ENCODE assay signal across 16 mouse cellular contexts in genomic region chr2:150842049-150842461, GRCm38 (mm10). TPM values are rescaled to one million over a fixed set of nuclear protein-coding genes. Genes with fewer than 3 reads are reported as not detected.
DNase-seq lines count a peak whose midpoint lies in the region; ATAC-seq and TF ChIP-seq lines count a peak whose summit lies in the region.
"Had no signal": no experiment of that assay in that cellular context is flagged by ENCODE, and none has a peak within 500 bp of the region (broad histone marks: within the 10 kb centered on the region; RNA-seq: fewer than 3 reads in every experiment).

No protein-coding gene starts in this region.

- H3K9me3 ChIP-seq in hindbrain, postnatal 0 days (ENCODE audit: low read length) = no peaks in the 10 kb centered on the region
- no peaks in the 10 kb centered on the region for H3K9me3 ChIP-seq in hindbrain, embryonic 13.5 days
- H3K9me3 ChIP-seq: G1E; kidney, embryonic 15.5 days; liver, embryonic 13.5 days; midbrain, embryonic 12.5 days had no signal

- no peak for TF ChIP-seq CTCF in hindbrain, postnatal 0 days (IDR thresholded peaks at IDR 0.05; ENCODE audit: low read depth)
- no peak for TF ChIP-seq CTCF in olfactory bulb, adult 2 months (IDR thresholded peaks at IDR 0.05; ENCODE audit: insufficient read depth, low read depth, low read length)

- no peak for ATAC-seq in hindbrain, postnatal 0 days
- ATAC-seq in hindbrain, embryonic 13.5 days (ENCODE audit: low FRiP score) = no peak

- no peak overlapping the region for H3K4me2 ChIP-seq in hindbrain, postnatal 0 days (ENCODE audit: low read depth, low read length)
- H3K4me2 ChIP-seq in hindbrain, embryonic 13.5 days = no peak overlapping the region
- H3K4me2 ChIP-seq: kidney, embryonic 15.5 days; liver, embryonic 13.5 days; midbrain, embryonic 12.5 days had no signal

- peak overlapping the region; percentile 20; the same call in 1 of the 2 replicates for H3K27ac ChIP-seq in hindbrain, postnatal 0 days
- no peak overlapping the region for H3K27ac ChIP-seq in hindbrain, embryonic 13.5 days
- peak overlapping the region; percentile 22; the same call in 1 of the 2 replicates for H3K27ac ChIP-seq in olfactory bulb, adult 2 months (ENCODE audit: insufficient read depth, low read depth, low read length)
- H3K27ac ChIP-seq: kidney, embryonic 15.5 days; liver, embryonic 13.5 days; midbrain, embryonic 12.5 days had no signal

- H3K4me3 ChIP-seq in hindbrain, postnatal 0 days (ENCODE audit: low read length) = no peak overlapping the region
- no peak overlapping the region for H3K4me3 ChIP-seq in hindbrain, embryonic 13.5 days
- no peak overlapping the region for H3K4me3 ChIP-seq in olfactory bulb, adult 2 months (ENCODE audit: insufficient read depth, low read depth, low read length)
- H3K4me3 ChIP-seq: kidney, embryonic 15.5 days; liver, embryonic 13.5 days; midbrain, embryonic 12.5 days had no signal

- no peak for TF ChIP-seq POLR2A in olfactory bulb, adult 2 months (IDR thresholded peaks at IDR 0.05; ENCODE audit: insufficient read depth, low read depth, low read length)

- H3K36me3 ChIP-seq in hindbrain, postnatal 0 days (ENCODE audit: insufficient read depth, low read length) = peaks cover 14% of the 10 kb centered on the region
- peaks cover 49% of the 10 kb centered on the region for H3K36me3 ChIP-seq in hindbrain, embryonic 13.5 days

- no peaks in the 10 kb centered on the region for H3K27me3 ChIP-seq in hindbrain, postnatal 0 days (ENCODE audit: insufficient read depth, low read length)
- no peaks in the 10 kb centered on the region for H3K27me3 ChIP-seq in hindbrain, embryonic 13.5 days
- H3K27me3 ChIP-seq: kidney, embryonic 15.5 days; liver, embryonic 13.5 days; midbrain, embryonic 12.5 days had no signal

- WGBS in hindbrain, postnatal 0 days = 81% methylated on average over 7 of the region's 7 CpGs
- 86% methylated on average over 7 of the region's 7 CpGs for WGBS in hindbrain, embryonic 13.5 days
- 54% methylated on average over 7 of the region's 7 CpGs for WGBS in olfactory bulb, adult 2 months

- 0 out of 2 replicates have a peak, but pooled peaks cover 11% of the 10 kb centered on the region for H3K4me1 ChIP-seq in hindbrain, postnatal 0 days (ENCODE audit: insufficient read depth, low read length)
- H3K4me1 ChIP-seq in hindbrain, embryonic 13.5 days (replicated peaks) = no peaks in the 10 kb centered on the region
- H3K4me1 ChIP-seq in olfactory bulb, adult 2 months (ENCODE audit: control insufficient read depth, insufficient read depth, low read length) = peaks cover 35% of the 10 kb centered on the region
- H3K4me1 ChIP-seq: kidney, embryonic 15.5 days; liver, embryonic 13.5 days had no signal

- no peak overlapping the region for H3K9ac ChIP-seq in hindbrain, postnatal 0 days (replicated peaks; ENCODE audit: low read length)
- no peak overlapping the region for H3K9ac ChIP-seq in hindbrain, embryonic 13.5 days
- H3K9ac ChIP-seq: kidney, embryonic 15.5 days; liver, embryonic 13.5 days; midbrain, embryonic 12.5 days had no signal

- DNase-seq in hindbrain, postnatal 0 days (ENCODE audit: low spot score) = no peak
- DNase-seq in right cerebral cortex, postnatal 25 days = peak; percentile 29
- DNase-seq in right cerebral cortex, adult 2 months (ENCODE audit: low spot score in 2 of 2) = no peak
- peak; percentile 58 to 81 for DNase-seq in layer of hippocampus, adult 18-20 months (ENCODE audit: low spot score in 2 of 2)
- DNase-seq in cerebellum, adult 11 months = no peak
- no peak for DNase-seq in yolk sac, embryonic 10.5 days (ENCODE audit: low spot score)
- DNase-seq: adrenal gland, postnatal 36 days; cerebellum, adult 18-20 months; liver, embryonic 13.5 days; lung, postnatal 14 days; right cerebral cortex, postnatal 4 days had no signal

RNA-seq across cellular contexts. Expression of gene Pygb, which starts 55.5 kb away (rescaled TPM):
- 302 and 317 TPM in 2 replicates for total RNA-seq in hindbrain, postnatal 0 days (2014; rRNA removed)
- polyA plus RNA-seq in hindbrain, postnatal 0 days (2015; fragmentation: Nextera tagmentation; extraction: Ambion mirVana) = 160 and 169 TPM in 2 replicates
- 89.3 and 94.9 TPM in 2 replicates for polyA plus RNA-seq in hindbrain, embryonic 13.5 days (2015; fragmentation: Nextera tagmentation; extraction: Ambion mirVana)
- total RNA-seq in layer of hippocampus, adult 18-20 months (2021) = 100 to 1,000 TPM; 210 to 214 TPM
- polyA plus RNA-seq in olfactory bulb, adult 2 months (2012; ENCODE audit: insufficient read depth, insufficient read length, low replicate concordance, missing spikeins) = not detected in 2 replicates

Comparison
In these comparisons a context has a peak if more than half of its experiments do, and no peak if none do; other contexts are left out.
1. DNase-seq: peak in right cerebral cortex, postnatal 25 days (single experiment) and layer of hippocampus, adult 18-20 months (2 of 2); none in hindbrain, postnatal 0 days (single experiment), right cerebral cortex, adult 2 months (0 of 2), cerebellum, adult 11 months (single experiment) and yolk sac, embryonic 10.5 days (single experiment).
2. RNA of gene Pygb, which starts 55.5 kb away (polyA plus RNA-seq): 160 to 169 TPM in hindbrain, postnatal 0 days and 89.3 to 94.9 TPM in hindbrain, embryonic 13.5 days; not detected in olfactory bulb, adult 2 months; every median in the first group is over 10 times any median in the second.